Mouse (Mus musculus): ENCODE measurements around the gene Pdzd7.
"Not testable (repeated sequence)": the region's sequence is repeated elsewhere in the genome, so short reads cannot be mapped to it uniquely, and the experiment has no call there.

Gene Pdzd7

GRCm38 (mm10) chr19:45058113-45058839, 12.8 kb upstream of the Pdzd7 start:
- peak; percentile 98 for DNase-seq

GRCm38 (mm10) chr19:45057724-45058112, 12.2 kb upstream of the Pdzd7 start:
- peak; percentile 49 for DNase-seq

- DNase-seq: peak; percentile 48
These were observed 11.6 kb upstream of the Pdzd7 start for GRCm38 (mm10) chr19:45056908-45057698.

- DNase-seq: peak; percentile 80
These were observed 10.8 kb upstream of the Pdzd7 start for GRCm38 (mm10) chr19:45056364-45056763.

GRCm38 (mm10) chr19:45054892-45055690, 9.6 kb upstream of the Pdzd7 start:
- DNase-seq: no peak

- DNase-seq: no peak
These were observed 7.9 kb upstream of the Pdzd7 start for GRCm38 (mm10) chr19:45053451-45053850.

- DNase-seq: no peak
These were observed 4.0 kb upstream of the Pdzd7 start for GRCm38 (mm10) chr19:45049523-45049922.

GRCm38 (mm10) chr19:45048644-45049365, 3.3 kb upstream of the Pdzd7 start:
- DNase-seq: no peak

- peak; percentile 89 for DNase-seq
These were observed 2.6 kb upstream of the Pdzd7 start for GRCm38 (mm10) chr19:45047935-45048643.

- DNase-seq: peak; percentile 99
These were observed 2.0 kb upstream of the Pdzd7 start, which contains the start of gene Sfxn3 for GRCm38 (mm10) chr19:45047417-45047934. Sfxn3 (plus strand) TSS chr19:45047503.

- peak; percentile 92 for DNase-seq
These were observed 1.2 kb upstream of the Pdzd7 start for GRCm38 (mm10) chr19:45046523-45047321.

GRCm38 (mm10) chr19:45045236-45045635, 281 bp downstream of the Pdzd7 start:
- no peak for DNase-seq

- no peak for DNase-seq
These were observed 1.1 kb downstream of the Pdzd7 start for GRCm38 (mm10) chr19:45044389-45044927.

GRCm38 (mm10) chr19:45040214-45040613, 5.3 kb downstream of the Pdzd7 start:
- DNase-seq: no peak

- DNase-seq: not testable (repeated sequence)
These were observed 7.3 kb downstream of the Pdzd7 start for GRCm38 (mm10) chr19:45038198-45038597.

- DNase-seq: peak; percentile 81
These were observed 8.7 kb downstream of the Pdzd7 start for GRCm38 (mm10) chr19:45036867-45037266.

GRCm38 (mm10) chr19:45032570-45033332, 12.8 kb downstream of the Pdzd7 start:
- peak; percentile 51 for DNase-seq

GRCm38 (mm10) chr19:45031780-45032179, 13.7 kb downstream of the Pdzd7 start:
- DNase-seq: peak; percentile 91
